Mouse (Mus musculus) cortical plate, adult 2 months (tissue): Measurements from ENCODE around the gene Il17re.

Experiments
- CTCF ChIP-seq: fragments of 200-500 bp; IDR thresholded peaks from 2 replicates; pipeline ENCODE4 v1.5.1; 2011; ENCODE audit warnings: mild to moderate bottlenecking, control low read depth, low read length; ENCODE audit not compliant: insufficient read depth; ENCODE audit errors: extremely low read depth
- POLR2A ChIP-seq: fragments of 200-500 bp; IDR thresholded peaks from 2 replicates; pipeline ENCODE4 v1.6.1; 2011; ENCODE audit warnings: mild to moderate bottlenecking, low read length, control low read depth; ENCODE audit not compliant: insufficient read depth; ENCODE audit errors: extremely low read depth

- TF ChIP-seq POLR2A (no peak), CTCF (no peak)
These were observed 16.2 kb upstream of the Il17re start for GRCm38 (mm10) chr6:113442087-113442441.
